Mouse (Mus musculus): ENCODE data around the gene Slc39a13.
A peak's percentile ranks its signal among the peaks of the same experiment; 100 is the strongest.
"Not testable (repeated sequence)": the region's sequence is repeated elsewhere in the genome, so short reads cannot be mapped to it uniquely, and the experiment has no call there.

Slc39a13 gene

GRCm38 (mm10) chr2:91070076-91070800 is at the start of gene Slc39a13:
Gene Slc39a13, minus strand, starts transcription at chr2:91070417.
- DNase-seq, result peak; percentile 96

GRCm38 (mm10) chr2:91119551-91119950 is 49.3 kb upstream of the Slc39a13 start:
- DNase-seq, result no peak

GRCm38 (mm10) chr2:91119061-91119460 is 48.8 kb upstream of the Slc39a13 start:
- no peak for DNase-seq

GRCm38 (mm10) chr2:91118647-91119046 is 48.4 kb upstream of the Slc39a13 start:
- DNase-seq, result no peak

GRCm38 (mm10) chr2:91117585-91118275 is 47.5 kb upstream of the Slc39a13 start, which contains the start of gene Mybpc3:
Gene Mybpc3, plus strand, starts transcription at chr2:91118144.
- DNase-seq, result no peak

- DNase-seq, result no peak
Measured at GRCm38 (mm10) chr2:91116842-91117241, 46.6 kb upstream of the Slc39a13 start.

GRCm38 (mm10) chr2:91115578-91115970 is 45.4 kb upstream of the Slc39a13 start:
- DNase-seq, result no peak

- DNase-seq, result peak; percentile 94 to 96
Measured at GRCm38 (mm10) chr2:91114781-91115577, 44.8 kb upstream of the Slc39a13 start.

- DNase-seq, result no peak
Measured at GRCm38 (mm10) chr2:91113852-91114251, 43.6 kb upstream of the Slc39a13 start.

- no peak for DNase-seq
Measured at GRCm38 (mm10) chr2:91113334-91113733, 43.1 kb upstream of the Slc39a13 start.

- DNase-seq, result peak; percentile 63 to 71
Measured at GRCm38 (mm10) chr2:91112491-91112890, 42.3 kb upstream of the Slc39a13 start.

GRCm38 (mm10) chr2:91111832-91112231 is 41.6 kb upstream of the Slc39a13 start:
- not testable (repeated sequence) for DNase-seq

- DNase-seq, result no peak
Measured at GRCm38 (mm10) chr2:91110429-91110828, 40.2 kb upstream of the Slc39a13 start.

GRCm38 (mm10) chr2:91109807-91110385 is 39.7 kb upstream of the Slc39a13 start:
- peak; percentile 49 to 68 for DNase-seq

GRCm38 (mm10) chr2:91109241-91109640 is 39.0 kb upstream of the Slc39a13 start:
- DNase-seq, result peak in 1 of 2 experiments; percentile 28

GRCm38 (mm10) chr2:91108156-91108555 is 37.9 kb upstream of the Slc39a13 start:
- DNase-seq, result peak in 1 of 2 experiments; percentile 48

- peak; percentile 89 to 92 for DNase-seq
Measured at GRCm38 (mm10) chr2:91101124-91101740, 31.0 kb upstream of the Slc39a13 start.

- peak; percentile 75 to 77 for DNase-seq
Measured at GRCm38 (mm10) chr2:91098156-91098555, 27.9 kb upstream of the Slc39a13 start.

- no peak for DNase-seq
Measured at GRCm38 (mm10) chr2:91097015-91097414, 26.8 kb upstream of the Slc39a13 start.

- DNase-seq, result peak; percentile 59 to 71
Measured at GRCm38 (mm10) chr2:91096524-91096923, 26.3 kb upstream of the Slc39a13 start.

- DNase-seq, result no peak
Measured at GRCm38 (mm10) chr2:91090827-91091226, 20.6 kb upstream of the Slc39a13 start.

GRCm38 (mm10) chr2:91090208-91090607 is 20.0 kb upstream of the Slc39a13 start:
- DNase-seq, result peak in 1 of 2 experiments; percentile 46

Data from lung, adult 18-20 months (tissue).